Mouse (Mus musculus) thymus, postnatal 10 days (tissue): ENCODE measurements around the gene Far1.
A peak's percentile ranks its signal among the peaks of the same experiment; 100 is the strongest.

ENCODE experiments used
- DNase-seq, 2 experiments: peaks; one replicate each; pipeline ENCODE4 v3.0.0; 2021; ENCODE audit warnings: low spot score in 2 of 2

Gene Far1

GRCm38 (mm10) chr7:113513286-113513962 lies at the start of gene Far1:
Gene Far1 (plus strand): TSS chr7:113513834.
- peak; percentile 94 to 96 for DNase-seq

GRCm38 (mm10) chr7:113468345-113468744 lies 45.3 kb upstream of the Far1 start:
- DNase-seq: no peak

- DNase-seq: no peak
Observed at GRCm38 (mm10) chr7:113470671-113471070, 43.0 kb upstream of the Far1 start.

GRCm38 (mm10) chr7:113471653-113472052 lies 42.0 kb upstream of the Far1 start:
- DNase-seq: no peak

- no peak for DNase-seq
Observed at GRCm38 (mm10) chr7:113495792-113496191, 17.8 kb upstream of the Far1 start.

GRCm38 (mm10) chr7:113498413-113498812 lies 15.2 kb upstream of the Far1 start:
- DNase-seq: no peak

GRCm38 (mm10) chr7:113499821-113500220 lies 13.8 kb upstream of the Far1 start:
- no peak for DNase-seq

GRCm38 (mm10) chr7:113502453-113502852 lies 11.2 kb upstream of the Far1 start:
- no peak for DNase-seq

GRCm38 (mm10) chr7:113505047-113505446 lies 8.6 kb upstream of the Far1 start:
- no peak for DNase-seq

- DNase-seq: no peak
Observed at GRCm38 (mm10) chr7:113505516-113506045, 8.1 kb upstream of the Far1 start.

GRCm38 (mm10) chr7:113507846-113508245 lies 5.8 kb upstream of the Far1 start:
- DNase-seq: no peak

GRCm38 (mm10) chr7:113511396-113511795 lies 2.2 kb upstream of the Far1 start:
- no peak for DNase-seq

GRCm38 (mm10) chr7:113512527-113513285 lies 928 bp upstream of the Far1 start:
- DNase-seq: no peak

GRCm38 (mm10) chr7:113513963-113514649 lies 472 bp downstream of the Far1 start:
- peak in 1 of 2 experiments; percentile 45 for DNase-seq

- DNase-seq: no peak
Observed at GRCm38 (mm10) chr7:113515831-113516230, 2.2 kb downstream of the Far1 start.

- DNase-seq: no peak
Observed at GRCm38 (mm10) chr7:113518419-113518818, 4.8 kb downstream of the Far1 start.

- no peak for DNase-seq
Observed at GRCm38 (mm10) chr7:113518961-113519360, 5.3 kb downstream of the Far1 start.

- no peak for DNase-seq
Observed at GRCm38 (mm10) chr7:113543158-113543557, 29.5 kb downstream of the Far1 start.

GRCm38 (mm10) chr7:113551742-113552463 lies 38.3 kb downstream of the Far1 start:
- no peak for DNase-seq

GRCm38 (mm10) chr7:113552508-113552907 lies 38.9 kb downstream of the Far1 start:
- no peak for DNase-seq

GRCm38 (mm10) chr7:113556138-113556537 lies 42.5 kb downstream of the Far1 start:
- no peak for DNase-seq

- no peak for DNase-seq
Observed at GRCm38 (mm10) chr7:113566892-113567291, 53.3 kb downstream of the Far1 start.
